Mouse (Mus musculus) hindlimb bud, embryonic 11.5 days (tissue): ENCODE measurements around the gene Rapgef5.

Source experiments
- DNase-seq: peaks from one replicate; pipeline ENCODE4 v3.0.0-alpha.2; 2012; ENCODE audit warnings: low read depth, low spot score; ENCODE audit errors: extremely low spot score

Rapgef5 gene

DNA sequence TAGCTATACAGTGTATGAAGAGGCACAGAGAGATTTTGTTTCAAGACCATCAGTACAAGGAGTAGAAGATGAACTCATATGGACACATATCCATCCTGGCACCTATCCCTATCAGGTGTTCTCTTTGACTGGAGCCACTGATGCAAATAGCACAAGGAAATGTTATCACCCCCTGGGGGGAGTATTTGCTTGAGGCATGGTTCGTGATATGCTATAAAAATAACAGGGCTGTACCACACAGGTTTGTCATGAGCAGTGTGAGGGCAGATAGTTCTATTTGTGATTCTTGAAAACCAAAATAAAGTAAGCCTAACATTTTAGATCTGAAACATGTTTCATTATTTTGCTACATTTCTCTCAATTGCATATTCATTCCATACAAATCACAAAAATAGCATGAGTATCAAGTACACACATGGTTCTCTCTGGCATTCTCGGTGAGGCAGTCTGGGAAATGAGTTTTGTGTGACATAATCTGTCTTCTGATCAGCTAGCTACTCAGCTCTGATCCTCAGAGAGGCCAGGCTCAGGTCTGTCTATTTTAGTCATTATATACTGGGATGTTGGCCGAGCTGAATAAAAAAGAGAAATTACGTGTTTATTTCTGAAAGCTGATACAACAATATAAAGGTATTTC lies 12.3 kb downstream of the Rapgef5 start:
- no peak for DNase-seq

DNA sequence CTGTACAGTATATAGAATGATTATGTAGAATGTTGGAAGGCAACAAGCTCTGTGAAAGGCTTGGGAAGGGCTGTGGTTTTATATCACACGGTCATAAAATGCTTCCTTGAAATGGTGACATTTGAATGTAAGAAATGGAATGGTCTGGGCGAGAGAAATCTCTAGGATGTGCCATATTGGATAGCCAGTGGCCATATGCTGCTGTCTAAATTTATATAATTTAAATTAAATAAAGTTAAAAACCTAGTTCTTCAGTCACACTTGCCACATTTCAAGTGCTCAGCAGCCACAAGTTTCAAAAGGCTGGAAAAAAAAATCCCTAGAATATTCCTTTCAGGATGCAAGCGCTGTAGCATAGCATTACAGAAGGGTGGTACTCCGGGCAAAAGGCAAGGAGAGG lies 14.8 kb downstream of the Rapgef5 start:
- no peak for DNase-seq

DNA sequence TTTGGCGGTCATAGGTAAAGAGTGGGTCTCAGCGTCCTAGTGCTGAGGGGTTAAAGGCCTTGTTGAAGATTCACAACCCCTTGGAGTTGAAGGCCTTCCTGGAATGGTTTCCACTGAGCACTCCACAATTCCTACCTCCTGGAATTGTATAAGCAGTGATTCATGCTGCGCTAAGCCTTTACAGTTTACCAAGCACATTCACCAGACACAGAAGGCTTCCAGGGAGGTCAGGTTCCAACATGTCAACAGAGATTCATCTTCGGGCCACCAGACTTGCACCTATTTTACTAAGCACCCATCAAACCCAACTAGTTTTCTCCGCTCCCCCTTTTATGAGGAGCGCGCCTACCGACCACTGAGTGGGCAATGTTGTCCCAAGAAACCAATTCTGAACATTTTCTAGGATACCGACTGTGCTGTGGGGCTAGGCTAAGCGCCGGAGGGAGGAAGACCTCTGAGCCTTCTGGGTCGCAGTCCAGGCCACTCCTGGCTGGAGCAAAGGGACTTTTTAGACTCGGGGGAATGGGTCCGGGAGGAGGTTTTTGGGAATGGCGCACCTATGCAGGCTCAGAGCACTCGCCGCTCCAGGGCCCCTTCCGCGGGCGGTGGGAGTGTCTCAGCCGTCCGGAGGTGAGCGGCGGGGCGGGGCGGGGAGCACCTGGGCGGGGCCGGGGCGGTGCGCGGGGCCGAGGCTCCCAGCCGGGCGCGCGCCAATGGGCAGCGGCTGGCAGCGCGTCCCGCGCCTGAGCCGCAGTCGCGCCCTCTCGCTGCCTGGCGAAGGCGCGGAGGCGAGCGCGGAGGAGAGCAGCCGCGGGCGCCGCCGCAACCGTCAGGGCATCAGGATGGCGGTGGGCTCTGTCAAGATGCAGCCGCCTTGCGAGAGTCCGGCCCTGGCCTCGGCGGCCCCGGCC lies 17.2 kb downstream of the Rapgef5 start:
- no peak for DNase-seq

DNA sequence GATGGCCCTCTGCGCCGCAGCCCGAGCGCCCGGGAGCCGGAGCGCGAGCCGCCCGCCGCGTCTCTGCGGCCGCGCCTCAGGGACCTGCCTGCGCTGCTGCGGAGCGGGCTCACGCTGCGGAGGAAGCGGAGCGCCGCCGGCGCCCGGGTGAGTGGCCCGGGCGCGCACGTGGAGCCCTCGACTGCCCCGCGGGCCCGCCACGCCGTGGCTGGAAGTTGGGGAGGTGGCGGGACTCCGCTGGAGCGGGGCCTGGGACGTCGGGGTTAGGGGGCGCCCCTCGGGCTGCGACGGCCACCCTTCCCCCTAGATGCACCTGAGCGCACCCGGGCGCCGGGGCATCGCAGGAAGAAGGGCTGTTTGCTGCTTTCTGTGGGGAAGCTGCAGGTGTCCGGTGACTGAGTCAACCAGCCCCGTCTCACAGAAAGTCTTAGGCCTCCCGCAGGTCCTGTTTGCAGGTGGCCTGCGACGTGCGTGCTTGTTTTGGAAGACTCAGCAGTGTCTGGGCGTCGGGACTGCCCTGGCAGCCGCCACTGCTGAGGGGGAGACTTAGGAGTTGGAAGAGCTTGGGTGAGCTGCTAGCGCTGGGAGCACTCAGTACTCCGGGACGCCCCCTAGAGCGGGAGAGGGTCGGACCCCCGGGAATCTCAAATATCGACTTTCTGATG lies 17.9 kb downstream of the Rapgef5 start:
- DNase-seq, result no peak

DNA sequence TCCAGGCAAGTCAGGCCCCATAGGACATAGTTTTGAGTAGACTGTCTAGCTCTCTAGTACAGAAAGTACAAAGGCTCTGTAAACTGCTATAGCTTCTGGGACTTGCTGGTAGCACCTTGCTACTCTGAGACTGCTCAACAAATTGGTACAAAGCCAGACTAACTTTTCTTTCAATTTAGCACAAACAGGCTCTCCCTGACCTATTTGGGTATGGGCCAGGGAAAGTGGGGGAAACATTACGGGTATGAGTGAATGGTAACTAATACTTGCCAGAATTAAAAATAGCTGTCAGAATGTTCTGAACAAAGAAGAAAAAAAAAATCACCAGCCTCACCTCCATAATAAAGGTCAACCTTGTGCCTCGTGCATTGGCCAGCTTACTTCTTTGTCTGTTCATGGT lies 24.1 kb downstream of the Rapgef5 start:
- no peak for DNase-seq

DNA sequence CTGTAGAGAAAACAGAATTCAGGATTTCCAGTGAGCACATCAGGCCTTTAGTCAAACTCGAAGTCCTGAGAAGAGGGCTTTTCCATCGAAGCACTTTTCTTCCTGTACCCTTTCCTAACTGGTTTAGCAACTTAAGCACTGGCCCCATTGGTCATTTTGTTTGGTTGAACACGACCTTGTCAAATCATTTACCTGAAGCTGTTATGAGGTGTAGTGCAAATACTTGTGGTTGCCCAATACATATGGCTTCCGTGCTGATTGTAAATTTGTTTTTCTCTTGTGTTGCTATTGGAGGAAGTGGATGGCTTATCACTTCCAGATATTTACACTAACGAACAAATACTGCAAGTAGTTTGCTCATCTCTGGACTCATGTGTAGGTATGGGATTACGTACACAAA lies 29.0 kb downstream of the Rapgef5 start:
- DNase-seq, result no peak

DNA sequence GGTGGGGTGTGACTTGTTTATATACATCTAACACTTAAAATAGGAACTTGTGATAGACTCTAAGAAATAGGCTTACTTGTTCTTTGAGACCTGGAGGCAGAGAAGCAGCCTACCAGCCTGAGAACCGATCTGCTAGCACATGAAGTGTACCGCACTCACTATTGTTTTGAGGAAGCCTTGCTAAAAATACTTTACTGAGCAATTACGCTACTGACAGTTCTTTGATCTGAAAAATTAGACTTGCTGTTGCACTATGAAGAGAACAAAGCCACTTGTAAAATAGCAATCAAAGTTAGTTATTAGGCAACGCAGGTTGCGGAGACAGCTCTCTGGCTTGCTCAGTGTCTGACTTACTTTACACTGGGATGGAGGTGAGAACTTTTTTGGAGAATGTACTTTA lies 37.1 kb downstream of the Rapgef5 start:
- no peak for DNase-seq

DNA sequence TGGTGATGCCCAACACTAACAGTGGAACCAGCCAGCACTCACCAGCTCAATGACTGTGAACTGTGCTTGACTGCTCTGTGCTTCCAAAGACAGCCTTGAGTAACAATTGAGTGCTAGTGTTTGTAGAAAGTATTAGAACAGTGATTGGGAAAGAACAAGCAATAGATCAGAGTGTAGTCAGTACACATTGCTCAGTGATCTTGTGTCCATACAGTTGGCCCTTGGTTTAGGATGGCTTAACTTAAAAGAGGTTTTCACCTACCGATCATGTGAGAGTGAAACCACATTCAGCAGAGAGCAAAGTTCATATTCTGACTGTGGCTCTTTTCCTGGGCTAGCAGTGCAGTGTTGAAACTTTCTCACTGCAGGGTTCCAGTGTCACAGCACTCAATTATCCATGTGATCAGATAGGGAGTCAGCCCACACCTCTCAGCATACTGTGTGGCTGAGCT lies 38.4 kb downstream of the Rapgef5 start:
- no peak for DNase-seq

DNA sequence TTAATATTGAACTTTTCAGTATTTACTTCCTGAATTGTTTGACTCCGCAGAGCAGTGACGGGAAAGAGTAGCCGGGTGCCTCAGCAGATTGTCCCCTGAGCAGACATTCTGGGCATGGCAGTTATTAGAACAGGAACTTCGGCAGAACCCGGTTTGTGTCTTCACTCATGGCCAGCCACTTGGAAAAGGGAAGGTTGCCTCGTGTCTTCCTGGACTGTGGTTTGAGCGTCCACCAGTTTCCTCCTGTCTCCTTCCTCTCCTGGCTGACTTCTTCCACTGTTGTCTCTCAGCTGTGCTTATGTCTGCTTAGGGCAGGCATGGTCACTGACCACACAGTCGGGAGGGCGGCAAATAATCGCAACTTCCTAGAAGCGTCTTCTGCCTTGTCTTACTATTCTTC lies 44.2 kb downstream of the Rapgef5 start:
- no peak for DNase-seq

DNA sequence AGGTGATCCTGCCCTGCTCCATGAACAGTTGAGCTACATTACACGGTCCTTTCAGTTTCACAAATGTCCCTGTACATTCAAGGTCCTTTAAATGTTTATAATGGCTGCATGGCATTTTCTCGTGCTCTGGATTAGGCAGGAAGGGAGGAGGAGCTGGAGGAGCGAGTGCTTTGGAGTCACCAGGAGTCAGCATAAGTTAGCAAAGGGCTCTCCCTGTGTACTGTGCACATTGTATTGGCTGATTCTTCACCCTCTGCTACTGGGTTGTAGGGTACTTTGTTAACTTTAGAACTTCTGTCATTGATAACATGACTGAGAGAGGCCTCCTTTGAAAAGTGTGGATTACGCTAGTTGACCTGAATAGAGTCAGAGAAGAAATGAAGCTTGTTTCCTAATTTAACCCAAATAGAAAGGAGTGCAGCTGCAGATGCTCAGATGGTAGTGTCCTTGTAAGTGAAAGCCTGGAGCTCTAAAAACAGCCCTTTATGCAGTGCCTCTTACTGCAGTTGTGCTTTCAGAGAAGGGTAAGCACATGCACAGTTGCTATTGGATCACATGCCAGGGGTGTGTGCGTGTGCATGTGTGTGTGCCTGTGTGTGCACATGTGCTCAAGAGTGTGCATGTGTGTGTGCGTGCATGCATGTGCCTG lies 45.3 kb downstream of the Rapgef5 start:
- no peak for DNase-seq

DNA sequence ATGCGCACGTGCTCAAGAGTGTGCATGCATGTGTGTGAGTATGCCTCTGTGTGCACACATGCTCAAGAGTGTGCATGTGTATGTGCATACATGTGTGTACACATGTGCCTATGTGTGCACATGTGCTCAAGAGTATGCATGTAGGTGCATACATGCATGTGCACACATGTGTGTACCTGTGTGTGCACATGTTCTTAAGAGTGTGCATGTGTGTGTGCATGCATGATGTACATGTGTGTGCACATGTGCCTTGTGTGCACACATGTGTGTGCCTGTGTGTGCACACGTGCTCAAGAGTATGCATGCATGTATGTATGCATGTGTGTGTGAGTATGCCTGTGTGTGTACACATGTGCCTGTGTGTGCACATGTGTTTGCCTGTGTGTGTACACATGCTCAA lies 45.8 kb downstream of the Rapgef5 start:
- DNase-seq, result no peak

DNA sequence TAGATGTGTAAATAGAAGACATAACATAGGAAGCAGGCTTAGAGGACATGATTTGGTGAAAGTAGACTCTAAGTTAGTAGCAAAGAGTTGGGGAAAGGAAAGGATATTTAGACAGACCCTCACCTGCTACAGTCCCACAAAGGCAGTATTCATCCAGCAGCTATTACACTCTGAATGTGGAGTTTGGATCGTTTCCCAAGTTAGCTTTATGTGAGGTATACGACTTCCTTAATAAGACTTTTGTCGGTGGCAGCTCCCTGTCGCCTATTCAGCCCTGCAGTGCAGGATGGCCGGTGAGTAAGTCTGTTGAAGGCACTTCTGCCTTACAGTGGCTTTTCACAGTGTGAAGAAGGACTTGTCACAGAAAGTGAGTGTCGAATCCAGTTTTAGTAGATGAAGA lies 47.6 kb downstream of the Rapgef5 start:
- DNase-seq, result no peak

DNA sequence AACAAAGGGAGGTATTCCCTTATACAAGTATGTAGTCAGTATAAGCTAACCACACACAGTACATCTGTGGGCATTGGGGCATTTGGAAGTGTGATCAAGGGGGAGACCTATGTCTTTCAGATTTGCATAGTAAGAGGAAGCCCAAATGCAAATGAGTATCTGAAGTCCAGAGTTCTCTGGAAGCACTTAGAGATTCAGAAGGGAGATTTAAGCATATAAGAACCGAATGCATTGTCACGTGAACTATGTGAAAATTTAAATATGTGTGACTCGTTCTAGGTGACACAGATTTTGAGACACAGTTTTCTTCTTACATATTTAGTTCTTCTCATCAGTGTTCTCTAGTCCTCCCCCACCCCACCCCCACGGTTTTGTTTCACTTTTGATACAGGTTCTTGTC lies 50.0 kb downstream of the Rapgef5 start:
- DNase-seq, result no peak

DNA sequence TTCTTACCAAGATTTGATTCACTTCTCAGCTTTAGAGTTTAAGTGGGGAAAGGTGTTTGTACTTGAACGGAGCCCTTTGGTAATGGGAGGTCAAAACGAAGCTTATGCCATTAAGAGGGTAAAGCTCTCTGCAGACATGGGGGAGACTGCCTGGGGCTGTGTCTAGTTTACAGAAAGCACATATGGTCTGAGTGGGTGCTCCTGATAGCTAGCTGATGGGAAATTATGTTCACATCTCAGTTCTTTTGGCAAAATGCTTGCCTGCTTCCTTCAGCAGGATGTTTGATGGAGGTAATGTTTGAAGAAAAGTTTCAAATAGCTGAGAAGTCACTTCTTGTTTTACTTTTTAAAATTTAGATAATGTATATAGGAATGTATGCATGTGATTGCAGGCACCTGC lies 53.4 kb downstream of the Rapgef5 start:
- DNase-seq, result no peak

DNA sequence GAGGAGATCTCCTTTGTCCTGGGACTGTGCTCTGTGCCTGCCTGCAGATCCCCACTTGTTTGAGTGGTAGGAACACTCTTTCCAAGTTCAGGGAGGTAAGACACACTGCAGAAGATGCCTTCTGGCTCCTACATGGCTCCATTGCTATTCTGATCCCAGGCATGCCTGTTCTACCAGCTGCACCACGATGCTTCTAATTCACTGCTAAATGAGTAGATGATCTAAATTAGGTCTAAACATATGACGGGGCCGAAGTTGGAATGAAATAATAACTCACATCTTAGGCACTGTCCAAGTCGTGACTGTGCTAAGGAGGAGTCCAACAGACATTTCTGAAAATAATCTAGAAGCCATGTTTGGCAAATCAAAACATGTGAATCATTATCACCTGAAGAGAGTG lies 68.0 kb downstream of the Rapgef5 start:
- DNase-seq, result no peak

DNA sequence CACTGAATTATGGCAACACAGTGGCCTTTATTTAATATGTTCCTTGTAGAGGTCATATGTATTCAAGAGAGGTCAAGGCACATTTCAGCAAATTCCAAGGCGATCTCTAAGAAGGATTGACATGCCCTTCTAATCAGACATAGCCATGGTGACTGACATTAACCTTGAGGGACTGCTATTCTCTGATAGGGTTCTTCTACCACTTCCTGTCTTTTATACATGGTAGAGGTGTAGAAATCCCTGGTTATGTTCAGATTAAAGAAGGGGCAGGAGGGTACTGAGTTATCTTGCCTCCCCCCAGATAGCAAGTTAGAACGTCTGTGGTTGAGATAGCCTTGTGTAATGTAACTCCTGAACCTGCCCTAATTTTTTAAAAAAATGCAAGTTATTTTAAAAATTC lies 69.1 kb downstream of the Rapgef5 start:
- DNase-seq, result no peak

DNA sequence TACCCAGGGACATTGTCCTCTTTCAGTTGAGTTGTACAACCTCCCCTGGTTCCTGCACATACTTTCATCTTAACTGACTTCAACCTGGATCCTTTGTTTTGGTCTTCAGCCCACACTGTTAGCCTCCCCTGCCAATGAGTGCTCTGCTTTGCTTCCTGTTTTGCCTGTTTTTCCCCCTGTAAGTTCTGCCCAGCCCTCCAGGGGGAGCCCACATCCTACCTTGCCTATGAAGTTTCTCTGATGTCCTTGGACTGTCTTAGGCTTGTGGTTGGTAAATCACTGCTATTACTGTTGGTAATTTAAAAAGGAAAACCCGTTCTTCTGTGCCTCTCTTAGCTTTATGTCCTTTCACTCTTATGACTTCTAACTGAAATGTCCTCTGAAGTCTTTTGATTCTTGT lies 69.8 kb downstream of the Rapgef5 start:
- DNase-seq, result peak; percentile 31

DNA sequence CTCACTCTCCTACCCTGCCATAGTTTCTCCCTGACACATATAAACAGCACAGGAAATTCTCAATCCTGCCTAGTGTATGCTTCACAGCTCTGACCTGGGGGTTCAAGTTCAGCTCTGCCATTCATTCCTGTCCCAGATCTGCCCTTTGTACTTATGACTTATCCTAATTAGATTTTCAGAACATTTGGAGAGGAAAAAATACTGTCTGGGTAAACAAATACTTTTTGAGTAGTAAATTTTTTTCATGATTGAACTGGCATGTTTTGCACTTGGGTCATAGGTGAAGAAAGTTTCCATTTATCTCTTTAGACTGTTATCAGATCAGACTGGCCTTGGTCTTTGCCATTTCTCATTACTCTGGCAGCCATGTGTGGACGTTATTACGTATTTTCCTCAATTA lies 72.9 kb downstream of the Rapgef5 start:
- no peak for DNase-seq

DNA sequence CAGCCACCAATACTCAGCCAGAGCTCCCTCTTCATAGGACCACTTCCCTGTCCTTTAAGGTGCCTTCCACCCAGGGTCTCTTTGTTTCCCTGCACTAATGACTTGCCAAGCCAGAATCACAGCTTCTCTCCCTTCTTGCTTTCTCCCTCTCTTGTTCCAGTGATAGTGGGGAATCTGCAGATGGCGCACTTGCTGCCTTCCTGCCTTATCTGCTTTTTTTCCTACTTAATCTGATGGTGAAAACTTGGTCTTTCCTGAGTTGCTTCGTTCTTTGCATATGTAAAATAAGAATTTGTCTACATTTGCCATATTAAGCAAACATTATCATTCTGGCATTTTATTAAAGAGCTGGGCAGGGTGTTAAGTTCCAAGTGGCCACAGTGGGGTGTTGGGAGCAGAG lies 75.7 kb downstream of the Rapgef5 start:
- no peak for DNase-seq

DNA sequence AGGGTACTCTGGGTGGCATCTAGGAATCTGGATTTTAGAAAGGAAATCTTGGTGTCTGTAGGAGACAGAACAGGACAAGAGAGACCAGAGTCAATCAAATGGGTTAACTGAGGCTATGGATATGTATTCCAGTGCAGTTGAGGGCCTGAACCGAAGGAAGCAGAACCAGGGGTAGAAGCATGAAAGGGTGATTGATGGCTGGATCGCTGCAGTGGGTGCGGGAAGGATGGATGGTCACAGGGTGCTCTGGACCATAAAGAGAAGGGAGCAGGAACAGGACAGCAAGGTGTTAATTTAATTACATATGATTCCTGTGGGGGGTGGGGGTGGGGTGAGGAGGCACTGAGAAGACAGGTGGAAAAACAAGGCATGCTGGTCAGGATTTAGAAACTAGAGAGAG lies 76.3 kb downstream of the Rapgef5 start:
- no peak for DNase-seq

DNA sequence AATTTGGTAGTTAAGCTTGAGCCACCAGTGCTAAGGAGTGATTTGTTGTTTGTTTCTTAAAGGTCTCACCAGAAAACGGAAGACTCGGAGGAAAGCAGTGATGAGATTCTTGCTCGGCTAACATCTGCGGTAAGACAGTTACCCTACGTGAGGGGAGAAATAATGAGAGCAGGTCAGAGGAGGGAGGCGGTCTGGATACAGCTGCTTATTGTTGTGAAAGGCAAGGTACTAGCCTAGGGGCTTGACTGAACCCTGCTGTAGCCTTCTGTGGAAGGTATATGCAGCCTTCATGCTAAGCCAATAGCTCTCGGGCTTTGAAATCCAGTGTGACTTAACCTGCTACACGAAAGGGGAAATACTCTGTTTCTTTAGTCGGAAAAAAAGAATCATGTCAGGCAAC lies 78.9 kb downstream of the Rapgef5 start:
- no peak for DNase-seq

DNA sequence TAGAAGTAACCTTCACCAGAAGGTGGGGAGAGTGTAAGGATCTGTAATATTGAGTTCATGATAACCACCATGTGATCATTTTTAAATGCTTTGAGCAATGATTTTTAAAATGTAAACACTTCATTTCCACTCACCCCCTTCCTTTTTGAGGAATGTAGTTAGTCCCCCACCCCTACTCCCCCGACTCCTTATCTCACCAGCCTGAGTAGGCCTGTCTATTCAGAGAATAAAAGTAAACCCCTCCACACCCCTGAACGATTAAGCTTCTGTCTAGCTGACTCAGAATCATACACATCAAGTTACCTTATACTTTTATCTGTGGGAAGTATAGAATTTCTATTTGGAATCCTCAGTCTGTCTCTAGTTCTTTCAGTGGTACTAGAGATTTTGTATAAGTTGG lies 81.9 kb downstream of the Rapgef5 start:
- no peak for DNase-seq
